Mouse (Mus musculus) C2C12 (cell line): ENCODE measurements around the gene Hrct1. TPM values are rescaled to one million over a fixed set of nuclear protein-coding genes. Genes with fewer than 3 reads are reported as not detected.

Source experiments
- H3K27me3 ChIP-seq: one replicate; pipeline ENCODE4 v1.6.1; 2011; ENCODE audit not compliant: control insufficient read depth, insufficient read depth, insufficient read length
- H3K36me3 ChIP-seq: one replicate; pipeline ENCODE4 v1.6.1; 2011; ENCODE audit not compliant: control insufficient read depth, insufficient read depth
- H3K4me3 ChIP-seq: one replicate; pipeline ENCODE4 v1.5.1; 2011; ENCODE audit warnings: mild to moderate bottlenecking, control low read depth; ENCODE audit not compliant: poor library complexity, insufficient read depth, severe bottlenecking
- H3K79me2 ChIP-seq: one replicate; pipeline ENCODE4 v1.6.1; 2011; ENCODE audit not compliant: control insufficient read depth, insufficient read depth
- H3K79me3 ChIP-seq: one replicate; pipeline ENCODE4 v1.6.1; 2011; ENCODE audit warnings: low read depth, control low read depth
- H3ac ChIP-seq: one replicate; pipeline ENCODE3; 2011; ENCODE audit warnings: low read depth; ENCODE audit not compliant: control insufficient read depth, insufficient read length
- CEBPB ChIP-seq: IDR thresholded peaks from one replicate; pipeline ENCODE4 v1.6.1; 2011; ENCODE audit warnings: low read depth, mild to moderate bottlenecking, control low read depth, moderate library complexity
- CTCF ChIP-seq: IDR thresholded peaks from one replicate; pipeline ENCODE4 v1.5.1; 2011; ENCODE audit not compliant: control insufficient read depth, insufficient read depth, insufficient read length
- FOSL1 ChIP-seq: IDR thresholded peaks from one replicate; pipeline ENCODE4 v1.8.0; 2011; ENCODE audit warnings: mild to moderate bottlenecking, low read length; ENCODE audit not compliant: poor library complexity, insufficient read depth, severe bottlenecking
- MAX ChIP-seq: IDR thresholded peaks from one replicate; pipeline ENCODE4 v1.6.1; 2011; ENCODE audit warnings: mild to moderate bottlenecking, control low read depth
- MYOD1 ChIP-seq: IDR thresholded peaks from one replicate; pipeline ENCODE4 v1.6.1; 2011; ENCODE audit warnings: low read depth; ENCODE audit not compliant: control insufficient read depth, insufficient read length
- MYOG ChIP-seq: IDR thresholded peaks from one replicate; pipeline ENCODE4 v1.6.1; 2011; ENCODE audit not compliant: control insufficient read depth, insufficient read length; ENCODE audit errors: extremely low read depth
- USF1 ChIP-seq: IDR thresholded peaks from one replicate; pipeline ENCODE4 v1.6.1; 2011; ENCODE audit warnings: low read depth, mild to moderate bottlenecking, control low read depth, moderate library complexity
- polyA plus RNA-seq: library from polyadenylated mRNA; unstranded; fragments of >200 nt; fragmentation: generic; extraction: Trizol; gene quantifications from one replicate; pipeline ENCODE4 v1.2.1, GENCODE M21; 2012; ENCODE audit warnings: missing spikeins

Gene Hrct1
- polyA plus RNA-seq, 1 experiment: 5.0 TPM

- TF ChIP-seq FOSL1: no peak
- no peak for TF ChIP-seq MYOD1
- TF ChIP-seq MAX: no peak
- TF ChIP-seq CEBPB: no peak
- TF ChIP-seq CTCF: no peak
- no peak for TF ChIP-seq MYOG
- TF ChIP-seq USF1: no peak
- Histone ChIP-seq H3K4me3 (no peak overlapping the region), H3ac (no peak overlapping the region), H3K79me2 (no peaks in the 10 kb centered on the region), H3K36me3 (no peaks in the 10 kb centered on the region), H3K79me3 (no peaks in the 10 kb centered on the region), H3K27me3 (peaks cover 14% of the 10 kb centered on the region)
Observed at GRCm38 (mm10) chr4:43694439-43695248, 32.3 kb upstream of the Hrct1 start.

GRCm38 (mm10) chr4:43695249-43695671 lies 31.7 kb upstream of the Hrct1 start:
- Histone ChIP-seq H3K79me3 (no peaks in the 10 kb centered on the region), H3K27me3 (peaks cover 8% of the 10 kb centered on the region), H3K36me3 (no peaks in the 10 kb centered on the region), H3K79me2 (no peaks in the 10 kb centered on the region), H3ac (no peak overlapping the region), H3K4me3 (no peak overlapping the region)
- TF ChIP-seq USF1 (no peak), MYOG (no peak), MAX (no peak), CTCF (no peak), MYOD1 (no peak)

GRCm38 (mm10) chr4:43696561-43696960 lies 30.4 kb upstream of the Hrct1 start:
- Histone ChIP-seq H3K79me2 (no peaks in the 10 kb centered on the region), H3K36me3 (no peaks in the 10 kb centered on the region), H3ac (no peak overlapping the region), H3K27me3 (peaks cover 3% of the 10 kb centered on the region), H3K4me3 (no peak overlapping the region), H3K79me3 (no peaks in the 10 kb centered on the region)
- no peak for TF ChIP-seq USF1
- TF ChIP-seq FOSL1: no peak
- no peak for TF ChIP-seq CTCF
- peak; percentile 38 for TF ChIP-seq MYOD1
- TF ChIP-seq MAX: peak; percentile 20

GRCm38 (mm10) chr4:43700707-43701106 lies 26.3 kb upstream of the Hrct1 start, which contains the start of gene Olfr70:
Olfr70 (minus strand) TSS chr4:43700807.
- H3K4me3 ChIP-seq: no peak within 1 kb of the TSS
- no peaks in the 10 kb centered on the region for H3K79me3 ChIP-seq
- no peak within 1 kb of the TSS for H3ac ChIP-seq
- no peaks in the 10 kb centered on the region for H3K36me3 ChIP-seq
- no peaks in the 10 kb centered on the region for H3K79me2 ChIP-seq
- peaks cover 22% of the 10 kb centered on the region for H3K27me3 ChIP-seq
- TF ChIP-seq MAX: no peak
- no peak for TF ChIP-seq MYOG
- TF ChIP-seq USF1: no peak

- H3K79me2 ChIP-seq: no peaks in the 10 kb centered on the region
- H3K36me3 ChIP-seq: no peaks in the 10 kb centered on the region
- H3K27me3 ChIP-seq: peaks cover 50% of the 10 kb centered on the region
- TF ChIP-seq CEBPB (no peak), MYOG (no peak), USF1 (no peak), CTCF (no peak), FOSL1 (no peak), MAX (no peak), MYOD1 (no peak)
- no peaks in the 10 kb centered on the region for H3K79me3 ChIP-seq
- no peak overlapping the region for H3ac ChIP-seq
- H3K4me3 ChIP-seq: no peak overlapping the region
Observed at GRCm38 (mm10) chr4:43703439-43703838, 23.5 kb upstream of the Hrct1 start.

- H3K27me3 ChIP-seq: peaks cover 53% of the 10 kb centered on the region
- no peaks in the 10 kb centered on the region for H3K36me3 ChIP-seq
- H3K4me3 ChIP-seq: no peak overlapping the region
- TF ChIP-seq USF1 (no peak), FOSL1 (no peak), MYOD1 (no peak), MAX (no peak), CEBPB (no peak), MYOG (no peak), CTCF (no peak)
- H3K79me2 ChIP-seq: no peaks in the 10 kb centered on the region
- H3K79me3 ChIP-seq: no peaks in the 10 kb centered on the region
- no peak overlapping the region for H3ac ChIP-seq
Observed at GRCm38 (mm10) chr4:43703851-43704250, 23.1 kb upstream of the Hrct1 start.
